Mouse (Mus musculus) erythroblast, embryonic 14.5 days (primary cell): ENCODE measurements around the gene H2-M10.4. TPM values are rescaled to one million over a fixed set of nuclear protein-coding genes. Genes with fewer than 3 reads are reported as not detected.
"Not testable (repeated sequence)": the region's sequence is repeated elsewhere in the genome, so short reads cannot be mapped to it uniquely, and the experiment has no call there.

Experiments
- H3K27me3 ChIP-seq: 2 replicates; pipeline ENCODE4 v1.6.1; 2012; ENCODE audit warnings: inconsistent platforms; ENCODE audit not compliant: control insufficient read depth
- H3K36me3 ChIP-seq: 2 replicates; pipeline ENCODE4 v1.6.1; 2012; ENCODE audit warnings: mild to moderate bottlenecking, inconsistent platforms; ENCODE audit not compliant: control insufficient read depth
- H3K4me1 ChIP-seq: 2 replicates; pipeline ENCODE4 v1.6.1; 2012; ENCODE audit warnings: inconsistent platforms; ENCODE audit not compliant: control insufficient read depth
- H3K4me3 ChIP-seq: replicated peaks from 2 replicates; pipeline ENCODE3; 2012; ENCODE audit warnings: moderate library complexity, mild to moderate bottlenecking, inconsistent platforms
- H3K9me3 ChIP-seq: 2 replicates; pipeline ENCODE4 v1.6.1; 2012; ENCODE audit warnings: low read length, inconsistent platforms, mixed read lengths; ENCODE audit not compliant: control insufficient read depth
- GATA1 ChIP-seq: IDR thresholded peaks from 2 replicates; pipeline ENCODE4 v1.6.1; 2012; ENCODE audit warnings: low read length, inconsistent platforms, mixed read lengths
- TAL1 ChIP-seq: IDR thresholded peaks from 3 replicates; pipeline ENCODE4 v1.6.1; 2012; ENCODE audit warnings: low read length, inconsistent platforms, mixed read lengths
- polyA plus RNA-seq: library from polyadenylated mRNA; stranded (reverse); fragments of >175 nt; gene quantifications from 2 replicates; pipeline ENCODE4 v1.2.3, GENCODE M21; 2012

H2-M10.4 gene
- not detected in 2 replicates for polyA plus RNA-seq

DNA sequence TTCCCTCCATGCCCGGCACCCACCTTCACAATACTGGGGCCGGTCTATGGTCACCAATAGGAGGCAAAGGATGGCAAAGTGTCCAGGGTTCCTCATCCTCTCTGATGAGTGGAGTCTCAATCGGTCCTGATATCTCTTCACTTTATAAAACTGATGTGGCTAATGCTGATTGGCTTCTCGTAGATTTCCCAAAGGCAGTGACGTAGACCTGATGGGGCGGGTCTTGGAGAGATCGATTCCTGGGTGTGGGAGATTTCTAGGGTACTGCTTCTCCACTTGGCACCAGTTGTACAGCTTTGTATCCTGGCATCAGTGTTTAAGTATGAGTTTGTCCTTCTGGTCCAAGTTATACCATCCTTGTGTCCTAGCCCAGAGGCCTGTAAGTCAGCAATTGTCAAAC, at the start of gene H2-M10.4:
TSS of gene H2-M10.4 (minus strand) at position 101 of the 400 bp plus-strand sequence.
- H3K4me1 ChIP-seq: no peaks in the 10 kb centered on the region
- H3K4me3 ChIP-seq: no peak within 1 kb of the TSS
- TF ChIP-seq TAL1 (no peak), GATA1 (no peak)
- H3K36me3 ChIP-seq: no peaks in the 10 kb centered on the region
- H3K9me3 ChIP-seq: no peaks in the 10 kb centered on the region
- H3K27me3 ChIP-seq: no peaks in the 10 kb centered on the region

GRCm38 (mm10) chr17:36503910-36504309, 41.8 kb upstream of the H2-M10.4 start:
- no peak overlapping the region for H3K4me3 ChIP-seq
- no peaks in the 10 kb centered on the region for H3K36me3 ChIP-seq
- TF ChIP-seq TAL1 (no peak), GATA1 (no peak)
- no peaks in the 10 kb centered on the region for H3K27me3 ChIP-seq
- H3K4me1 ChIP-seq: no peaks in the 10 kb centered on the region
- H3K9me3 ChIP-seq: no peaks in the 10 kb centered on the region

- no peaks in the 10 kb centered on the region for H3K9me3 ChIP-seq
- no peak overlapping the region for H3K4me3 ChIP-seq
- H3K36me3 ChIP-seq: no peaks in the 10 kb centered on the region
- H3K4me1 ChIP-seq: no peaks in the 10 kb centered on the region
- no peaks in the 10 kb centered on the region for H3K27me3 ChIP-seq
- TF ChIP-seq TAL1 (no peak), GATA1 (no peak)
Measured at GRCm38 (mm10) chr17:36500435-36500834, 38.3 kb upstream of the H2-M10.4 start.

- H3K4me1 ChIP-seq, H3K9me3 ChIP-seq, H3K27me3 ChIP-seq, H3K36me3 ChIP-seq, H3K4me3 ChIP-seq: not testable (repeated sequence)
Measured at GRCm38 (mm10) chr17:36488181-36488580, 26.0 kb upstream of the H2-M10.4 start.

- H3K4me1 ChIP-seq: no peaks in the 10 kb centered on the region
- TF ChIP-seq TAL1: no peak
- TF ChIP-seq GATA1: no peak
- no peaks in the 10 kb centered on the region for H3K36me3 ChIP-seq
- H3K9me3 ChIP-seq: peaks cover 3% of the 10 kb centered on the region
- H3K27me3 ChIP-seq: no peaks in the 10 kb centered on the region
- no peak overlapping the region for H3K4me3 ChIP-seq
Measured at GRCm38 (mm10) chr17:36486687-36487230, 24.6 kb upstream of the H2-M10.4 start.

GRCm38 (mm10) chr17:36483865-36484264, 21.7 kb upstream of the H2-M10.4 start:
- peaks cover 3% of the 10 kb centered on the region for H3K9me3 ChIP-seq
- no peaks in the 10 kb centered on the region for H3K36me3 ChIP-seq
- H3K4me3 ChIP-seq: no peak overlapping the region
- H3K4me1 ChIP-seq: no peaks in the 10 kb centered on the region
- no peak for TF ChIP-seq TAL1
- no peaks in the 10 kb centered on the region for H3K27me3 ChIP-seq

GRCm38 (mm10) chr17:36456260-36456659, 5.9 kb downstream of the H2-M10.4 start:
- TF ChIP-seq TAL1: no peak
- no peak for TF ChIP-seq GATA1
- H3K4me1 ChIP-seq: no peaks in the 10 kb centered on the region
- no peaks in the 10 kb centered on the region for H3K36me3 ChIP-seq
- no peaks in the 10 kb centered on the region for H3K27me3 ChIP-seq
- H3K9me3 ChIP-seq: no peaks in the 10 kb centered on the region
- no peak overlapping the region for H3K4me3 ChIP-seq

DNA sequence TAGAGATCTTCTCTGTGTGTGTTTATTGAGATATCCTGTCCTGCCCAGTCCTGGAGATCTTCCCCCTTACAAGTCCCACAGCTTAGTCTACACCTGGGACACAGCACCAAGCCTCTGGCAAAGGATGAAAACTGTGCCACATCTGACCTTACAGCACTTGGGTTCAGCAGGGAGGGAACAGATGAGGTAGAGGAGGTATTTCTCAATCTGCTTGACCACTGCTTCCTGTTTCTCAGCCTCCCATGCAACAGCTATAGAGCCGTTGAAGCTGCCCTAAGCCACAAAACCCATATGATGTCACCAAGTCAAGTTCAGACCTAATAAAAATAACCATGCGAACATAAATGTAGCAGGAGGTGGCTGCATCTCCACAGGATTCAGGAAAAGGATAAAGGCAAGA, 30.7 kb downstream of the H2-M10.4 start:
- Histone ChIP-seq H3K27me3 (no peaks in the 10 kb centered on the region), H3K4me1 (no peaks in the 10 kb centered on the region), H3K9me3 (no peaks in the 10 kb centered on the region), H3K4me3 (no peak overlapping the region), H3K36me3 (no peaks in the 10 kb centered on the region)
- TF ChIP-seq GATA1: no peak

- Histone ChIP-seq H3K4me3 (no peak overlapping the region), H3K9me3 (peaks cover 2% of the 10 kb centered on the region), H3K36me3 (no peaks in the 10 kb centered on the region), H3K4me1 (no peaks in the 10 kb centered on the region), H3K27me3 (no peaks in the 10 kb centered on the region)
- TF ChIP-seq TAL1: no peak
- TF ChIP-seq GATA1: no peak
Measured at GRCm38 (mm10) chr17:36418091-36418754, 43.9 kb downstream of the H2-M10.4 start.

- H3K4me3 ChIP-seq: no peak overlapping the region
- H3K9me3 ChIP-seq: peaks cover 2% of the 10 kb centered on the region
- H3K27me3 ChIP-seq: no peaks in the 10 kb centered on the region
- no peaks in the 10 kb centered on the region for H3K4me1 ChIP-seq
- no peaks in the 10 kb centered on the region for H3K36me3 ChIP-seq
- TF ChIP-seq TAL1: no peak
- no peak for TF ChIP-seq GATA1
Measured at GRCm38 (mm10) chr17:36417416-36417815, 44.7 kb downstream of the H2-M10.4 start.
